Mouse (Mus musculus) B cell, adult (primary cell): ENCODE data around the gene Nsrp1. TPM values are rescaled to one million over a fixed set of nuclear protein-coding genes. Genes with fewer than 3 reads are reported as not detected.

ENCODE experiments used
- total RNA-seq: library from RNA; stranded (reverse); gene quantifications from 4 replicates; pipeline ENCODE4 v1.2.4, GENCODE M21; 2023; ENCODE audit not compliant: inconsistent age

Gene Nsrp1
- total RNA-seq: 25.7 to 32.4 TPM (median 30.3 TPM) in 4 replicates

DNA sequence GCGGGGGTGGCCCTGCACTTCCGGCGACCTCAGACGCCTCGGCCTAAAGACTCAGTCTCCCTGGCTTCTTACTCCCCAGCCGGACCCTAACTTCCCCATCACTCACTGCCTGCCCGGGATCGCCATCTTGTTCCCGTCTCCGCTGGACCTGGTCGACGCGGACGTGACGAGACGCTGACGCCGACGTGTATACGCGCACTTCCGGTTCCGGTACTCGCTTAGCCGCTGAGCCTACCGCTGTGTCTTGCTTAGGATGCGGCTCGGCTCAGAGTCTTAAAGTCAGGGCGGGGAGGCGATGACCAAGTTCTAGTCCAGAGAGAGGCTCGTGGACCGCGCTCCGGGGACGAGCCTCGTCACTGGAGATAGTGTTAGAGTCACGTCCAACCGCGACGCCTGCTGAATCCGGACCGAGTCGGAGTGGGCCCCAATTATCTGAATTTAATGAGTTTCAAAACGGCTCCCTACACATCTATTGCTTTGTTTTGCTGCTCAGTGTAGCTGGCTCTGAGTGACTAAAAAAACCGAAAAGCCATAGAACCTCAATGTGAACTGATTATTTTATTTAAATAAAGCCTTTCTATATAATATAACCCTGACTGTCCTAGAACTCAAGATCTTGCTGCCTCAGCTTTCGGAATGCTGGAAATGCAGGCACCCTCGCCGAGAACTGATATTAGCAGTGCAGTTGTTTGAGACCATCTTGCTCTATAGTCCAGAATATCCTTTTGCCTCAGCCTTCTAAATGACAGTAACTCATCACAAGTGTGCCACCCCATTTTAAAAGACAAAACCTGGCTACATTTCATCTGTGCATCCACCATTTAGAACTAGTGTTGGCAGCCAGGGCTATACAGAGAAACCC is at the start of gene Nsrp1:
TSS of gene Nsrp1 (minus strand) at position 163 of the 862 bp plus-strand sequence.

DNA sequence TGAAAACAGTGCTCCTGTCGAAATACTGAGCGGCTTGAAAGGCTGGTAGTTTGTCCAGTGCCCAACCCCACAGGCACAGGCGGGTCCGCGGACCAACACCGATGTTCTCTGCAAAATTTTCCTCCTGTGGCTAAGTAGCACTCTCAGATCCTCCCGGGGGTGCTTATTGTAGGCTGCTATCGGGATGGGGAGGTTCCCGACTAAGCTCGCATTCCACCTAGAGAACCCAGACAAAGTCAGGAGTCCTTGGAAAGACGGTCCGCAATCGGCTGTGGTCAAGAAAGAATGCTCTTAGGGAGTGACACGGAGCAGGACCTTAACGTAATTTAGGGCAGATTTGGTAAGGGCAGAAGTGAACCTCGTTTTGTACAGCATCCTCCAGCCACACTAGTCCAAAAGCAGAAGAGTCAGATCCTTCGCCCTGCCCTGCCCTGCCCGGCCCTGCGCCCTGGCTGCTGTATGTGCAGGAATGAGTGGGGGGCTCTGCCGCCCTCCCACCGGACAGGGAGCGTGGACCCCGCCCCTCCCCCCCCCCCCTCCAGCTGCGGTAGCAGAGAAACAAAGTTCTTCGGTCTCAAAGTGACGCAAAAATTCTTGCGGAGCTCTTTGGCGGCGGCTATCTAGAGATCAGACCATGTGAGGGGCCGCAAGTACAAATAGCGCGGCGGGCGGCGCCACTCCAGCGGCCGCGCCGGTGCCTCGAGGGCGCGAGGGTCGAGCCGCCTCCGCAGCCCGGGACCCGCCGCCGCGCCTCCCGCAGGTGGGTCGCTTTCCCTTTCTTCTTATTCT is 80.1 kb downstream of the Nsrp1 start, which contains the start of gene Slc6a4:
TSS of gene Slc6a4 (plus strand) at position 688 of the 789 bp plus-strand sequence.

Other genes with a start within 250 kb of the Nsrp1 start
- gene Cpd, start 231.4 kb downstream of the Nsrp1 start, total RNA-seq: 1.0 to 2.2 TPM (median 2.0 TPM) in 4 replicates
- gene Tmigd1, start 176.3 kb downstream of the Nsrp1 start, total RNA-seq: not detected in 4 replicates
- gene Blmh, start 153.6 kb downstream of the Nsrp1 start, total RNA-seq: 42.4 to 55.2 TPM (median 46.8 TPM) in 4 replicates
- 0.42 to 0.86 TPM in 2 of 4 replicates, not detected in the others for gene Slc6a4, start 79.8 kb downstream of the Nsrp1 start, total RNA-seq
- 0.51 to 0.66 TPM (median 0.57 TPM) in 4 replicates for gene Efcab5, start 110.5 kb upstream of the Nsrp1 start, total RNA-seq
- gene Ssh2, start 137.9 kb upstream of the Nsrp1 start, total RNA-seq: 151 to 164 TPM (median 154 TPM) in 4 replicates